Mouse (Mus musculus) lung, postnatal 14 days (tissue): ENCODE data around the gene Arhgap6.

Experiments
- DNase-seq: peaks from one replicate; pipeline ENCODE4 v3.0.0; 2021

Arhgap6 gene

GRCm38 (mm10) chrX:169007066-169007465, 212.2 kb downstream of the Arhgap6 start:
- DNase-seq: no peak

- no peak for DNase-seq
Observed at GRCm38 (mm10) chrX:169012701-169013100, 217.8 kb downstream of the Arhgap6 start.

DNA sequence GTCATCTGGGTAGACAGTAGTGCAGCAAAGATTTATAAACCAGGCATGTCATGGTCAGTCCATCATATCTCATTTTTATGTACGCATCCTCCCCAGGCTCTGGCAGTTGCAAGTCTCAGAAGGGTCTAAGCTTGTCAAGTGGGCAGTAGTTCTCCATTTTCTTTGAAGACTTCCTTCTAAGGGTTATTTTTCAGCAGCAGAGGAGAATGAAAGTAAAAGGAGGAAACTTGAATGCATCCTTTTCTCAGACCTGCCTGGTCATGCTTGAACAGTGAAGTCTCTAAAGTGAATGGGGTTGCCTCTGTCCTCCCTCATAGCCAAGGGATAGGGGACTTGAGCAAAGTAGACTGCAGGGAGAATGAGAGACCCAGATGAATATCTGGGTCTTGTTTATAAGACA, 239.5 kb downstream of the Arhgap6 start:
- no peak for DNase-seq

GRCm38 (mm10) chrX:169036403-169037296, 241.8 kb downstream of the Arhgap6 start:
- DNase-seq: peak; percentile 80

GRCm38 (mm10) chrX:169037401-169037800, 242.5 kb downstream of the Arhgap6 start:
- DNase-seq: no peak

GRCm38 (mm10) chrX:169043872-169044271, 249.0 kb downstream of the Arhgap6 start:
- DNase-seq: no peak

- no peak for DNase-seq
Observed at GRCm38 (mm10) chrX:169047595-169047994, 252.7 kb downstream of the Arhgap6 start.

DNA sequence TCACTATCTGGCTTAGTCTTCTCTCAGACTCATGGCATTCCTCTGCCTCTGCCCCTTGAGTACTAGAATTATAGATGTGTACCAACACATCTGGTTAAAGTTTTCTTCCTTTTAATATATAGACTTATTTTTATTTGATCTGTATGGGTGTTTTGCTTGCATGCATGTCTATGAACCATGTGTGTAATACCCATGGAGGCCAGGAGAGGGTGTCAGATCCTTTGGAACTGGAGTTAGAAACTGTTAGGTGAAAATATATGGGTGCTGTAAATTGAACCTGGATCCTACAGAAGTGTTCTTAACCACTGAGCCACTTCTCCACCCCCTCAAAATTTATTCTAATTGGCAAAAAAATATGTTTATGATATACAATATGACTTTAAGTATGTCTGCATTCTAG, 254.7 kb downstream of the Arhgap6 start:
- DNase-seq: no peak

DNA sequence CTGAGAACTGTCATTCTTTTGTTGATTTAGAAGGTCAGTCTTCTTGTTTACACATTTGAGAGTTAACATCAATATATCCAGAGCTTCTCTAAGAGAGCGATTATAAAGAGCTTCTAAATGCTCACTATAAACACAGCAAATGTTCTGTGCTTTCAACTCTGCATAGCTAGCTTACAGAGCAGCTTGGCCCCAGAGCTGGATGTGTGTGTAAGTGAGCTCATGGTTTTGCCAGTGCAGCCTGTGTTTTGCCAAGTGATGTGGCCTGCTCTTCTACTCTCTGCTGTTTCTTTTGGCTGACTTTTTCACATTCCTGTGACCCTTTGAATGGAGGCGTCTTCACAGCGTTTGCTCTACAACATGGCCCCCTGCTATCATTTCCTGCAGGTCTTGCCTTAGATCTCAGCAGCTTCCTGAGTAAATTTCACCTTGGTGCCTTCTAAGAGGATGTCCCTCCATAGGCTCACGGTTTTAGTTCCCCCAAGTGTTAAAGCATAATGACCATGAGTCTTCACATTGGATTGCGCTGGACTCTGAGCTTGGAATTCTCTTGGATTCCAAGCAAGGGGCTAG, 259.1 kb downstream of the Arhgap6 start:
- DNase-seq: no peak

DNA sequence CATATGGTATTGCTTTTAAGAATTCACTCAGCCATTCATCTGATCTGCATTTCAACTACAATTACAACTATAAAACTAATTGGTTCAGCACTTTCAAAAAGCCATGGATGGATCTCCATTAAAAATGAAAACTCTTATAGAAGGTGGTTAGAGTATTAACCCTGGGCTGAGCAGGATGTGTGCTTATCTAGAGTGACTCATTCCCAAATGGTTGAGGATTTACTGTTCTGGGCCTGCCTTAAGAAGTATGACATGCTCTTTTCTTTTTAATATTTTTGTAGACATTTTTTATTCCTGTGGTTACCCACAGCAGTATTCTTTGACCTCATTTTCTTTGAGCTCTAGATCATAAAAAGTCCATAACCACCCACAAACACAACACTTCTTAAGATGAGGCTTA, 267.7 kb downstream of the Arhgap6 start:
- DNase-seq: no peak

GRCm38 (mm10) chrX:169065298-169065697, 270.4 kb downstream of the Arhgap6 start:
- DNase-seq: no peak

DNA sequence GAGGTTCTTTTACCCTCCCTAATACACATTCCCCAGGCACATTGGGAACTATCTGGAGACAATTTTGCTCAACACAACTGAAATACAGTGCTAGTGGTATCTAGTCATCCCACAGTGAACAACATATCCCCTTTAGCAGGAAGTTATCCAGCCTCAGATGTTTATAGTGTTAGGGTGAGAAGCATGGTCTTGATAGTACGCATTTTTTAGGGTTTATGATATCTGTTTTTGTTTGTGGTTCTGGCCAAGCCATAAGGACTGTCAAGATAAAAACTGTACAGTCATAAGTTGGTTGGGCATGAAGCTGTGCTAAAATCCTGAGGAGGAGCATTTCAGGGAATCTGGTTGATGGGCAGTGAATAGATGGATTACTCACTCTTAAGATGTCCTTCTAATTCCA, 271.0 kb downstream of the Arhgap6 start:
- no peak for DNase-seq

GRCm38 (mm10) chrX:169075020-169075419, 280.1 kb downstream of the Arhgap6 start:
- DNase-seq: no peak

- DNase-seq: no peak
Observed at GRCm38 (mm10) chrX:169081609-169082008, 286.7 kb downstream of the Arhgap6 start.

- peak; percentile 80 for DNase-seq
Observed at GRCm38 (mm10) chrX:169085871-169086270, 291.0 kb downstream of the Arhgap6 start.

GRCm38 (mm10) chrX:169089221-169089620, 294.3 kb downstream of the Arhgap6 start:
- peak; percentile 3 for DNase-seq

DNA sequence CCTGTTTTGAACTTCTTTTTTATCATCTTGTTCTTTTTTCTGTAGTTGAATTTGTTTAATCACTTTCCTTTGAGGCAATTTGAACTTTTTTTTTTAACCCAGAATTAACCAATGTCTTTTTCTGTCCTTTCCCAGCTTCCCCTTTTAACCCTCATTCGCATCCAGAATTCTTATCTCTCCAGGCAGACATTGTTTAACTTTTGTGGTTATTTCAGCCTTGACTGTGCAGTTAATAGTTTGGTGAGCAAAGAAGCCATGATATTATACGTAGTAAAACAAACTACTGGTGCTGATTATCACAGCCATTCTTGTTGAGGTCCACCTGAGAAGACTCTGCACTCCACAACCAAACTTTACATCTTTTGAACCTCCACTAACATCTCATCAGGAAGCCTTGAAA, 299.7 kb downstream of the Arhgap6 start:
- DNase-seq: no peak

GRCm38 (mm10) chrX:169095584-169095983, 300.7 kb downstream of the Arhgap6 start:
- DNase-seq: no peak

DNA sequence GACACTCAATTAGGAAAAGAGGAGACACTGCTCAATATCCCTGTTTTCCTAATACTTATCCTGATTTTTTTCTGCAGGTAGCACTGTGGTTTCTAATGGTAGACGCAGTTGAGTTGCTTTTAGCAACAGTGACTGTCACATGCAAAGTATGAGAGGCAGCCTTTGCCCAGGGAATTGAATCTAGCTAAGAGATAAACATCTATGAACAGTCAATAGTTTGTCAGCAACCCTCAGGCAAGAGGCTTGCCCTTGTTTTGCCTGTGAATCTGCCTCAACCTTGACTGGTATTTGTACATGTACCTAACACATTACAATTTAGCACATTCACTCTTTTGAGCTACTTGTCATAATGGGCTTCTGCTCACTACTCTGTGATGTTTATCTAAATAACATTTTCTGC, 307.8 kb downstream of the Arhgap6 start:
- no peak for DNase-seq

DNA sequence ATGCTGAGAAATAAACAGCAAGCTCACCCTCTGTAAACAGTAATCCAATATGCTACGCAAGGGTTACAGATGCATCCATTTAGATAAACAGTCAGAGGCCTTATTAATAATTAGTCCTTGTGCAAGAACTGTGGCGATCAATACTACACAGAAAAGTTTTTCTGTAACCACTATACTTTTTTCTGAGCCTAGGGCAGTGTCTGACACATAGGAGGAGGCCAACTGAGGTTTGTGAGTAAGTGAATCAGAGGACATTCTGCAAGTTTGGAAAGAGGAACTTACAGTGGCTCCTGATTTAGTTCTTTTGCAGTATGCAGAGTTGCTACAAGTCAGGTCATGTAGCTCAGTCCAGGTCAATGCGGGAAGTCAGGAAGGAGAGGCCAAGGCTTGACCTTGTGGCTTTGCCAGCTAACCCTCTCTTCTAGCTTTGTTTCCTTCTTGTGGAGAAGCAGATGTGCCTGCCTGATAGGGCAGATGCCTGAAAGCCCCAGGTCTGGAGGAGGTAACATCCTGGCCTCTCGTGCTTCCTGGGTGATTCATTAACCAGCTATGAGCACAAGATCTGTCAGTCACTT, 311.2 kb downstream of the Arhgap6 start:
- no peak for DNase-seq

DNA sequence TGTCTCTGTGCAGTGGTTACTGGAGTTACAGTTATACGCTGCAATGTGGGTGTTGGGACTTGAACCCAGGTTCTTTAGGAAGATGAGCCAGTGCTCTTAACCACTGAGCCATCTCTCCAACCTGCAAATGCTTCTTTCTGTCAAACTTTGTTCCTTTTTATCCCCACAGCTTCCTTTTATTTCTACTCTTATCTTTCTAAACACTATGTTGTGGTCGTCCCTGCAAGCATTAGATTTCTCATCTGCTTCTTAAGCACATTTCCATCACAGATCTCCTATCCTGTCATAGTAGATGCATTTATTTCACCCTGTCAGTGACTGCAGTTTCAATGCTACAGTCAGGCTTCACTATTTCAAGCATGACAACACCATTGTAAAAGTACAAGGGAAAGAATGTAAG, 312.5 kb downstream of the Arhgap6 start:
- no peak for DNase-seq

- no peak for DNase-seq
Observed at GRCm38 (mm10) chrX:169110031-169110430, 315.1 kb downstream of the Arhgap6 start.

- peak; percentile 60 for DNase-seq
Observed at GRCm38 (mm10) chrX:169112662-169113061, 317.8 kb downstream of the Arhgap6 start.

DNA sequence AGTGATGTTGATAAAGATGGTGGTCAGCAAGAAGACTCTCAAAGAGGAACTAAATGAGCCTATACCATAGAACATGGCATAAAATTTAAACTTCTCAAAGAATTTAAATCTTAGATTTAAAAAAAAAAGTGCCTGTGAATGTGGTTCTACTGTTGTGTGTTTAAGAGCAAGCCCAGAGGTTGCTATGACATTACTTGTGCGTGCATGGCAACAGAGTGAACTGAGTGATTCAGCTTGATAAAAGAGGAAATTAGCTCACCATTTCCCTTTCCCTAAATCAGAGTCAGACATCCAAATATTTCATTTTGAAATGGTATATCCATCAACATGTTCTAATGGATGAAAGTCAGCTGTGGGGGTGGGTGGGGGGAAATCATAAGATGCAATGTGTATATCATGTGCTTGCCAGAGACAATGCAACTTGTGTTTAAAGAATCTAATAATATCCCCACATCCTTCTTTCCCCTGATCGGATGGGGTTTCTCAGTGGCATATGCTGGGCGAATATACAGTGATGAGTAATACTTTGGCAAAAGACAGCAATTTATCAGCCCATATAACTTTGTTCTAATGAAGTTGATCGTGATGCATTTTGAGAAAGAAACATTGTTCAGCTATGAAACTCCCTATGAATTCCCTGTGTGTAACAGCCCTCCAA, 328.3 kb downstream of the Arhgap6 start:
- DNase-seq: no peak
